Mouse (Mus musculus): Measurements from ENCODE around the gene Eif2b5. TPM values are rescaled to one million over a fixed set of nuclear protein-coding genes. Genes with fewer than 3 reads are reported as not detected.
"Not testable (repeated sequence)": the region's sequence is repeated elsewhere in the genome, so short reads cannot be mapped to it uniquely, and the experiment has no call there.

Gene Eif2b5
- polyA plus RNA-seq, 1 experiment from 2014 or later: 95.2 TPM

GRCm38 (mm10) chr16:20476857-20477256 is 21.8 kb upstream of the Eif2b5 start:
- H3K4me3 ChIP-seq (replicated peaks): no peak overlapping the region
- no peaks in the 10 kb centered on the region for H3K27me3 ChIP-seq
- 43% methylated on average over 1 of the region's 1 CpGs for WGBS
- no peaks in the 10 kb centered on the region for H3K36me3 ChIP-seq
- no peaks in the 10 kb centered on the region for H3K4me1 ChIP-seq
- H3K27ac ChIP-seq (replicated peaks): no peak overlapping the region
- ATAC-seq (ENCODE audit: insufficient number of reproducible peaks, low FRiP score, low TSS enrichment, low read depth): 0 out of 2 replicates have a peak, but pooled peaks have one; percentile 26
- H3K9me3 ChIP-seq (replicated peaks): no peaks in the 10 kb centered on the region
- H3K9ac ChIP-seq: no peak overlapping the region
- H3K4me2 ChIP-seq (replicated peaks): no peak overlapping the region

- Histone ChIP-seq H3K36me3 (no peaks in the 10 kb centered on the region), H3K4me2 (replicated peaks) (no peak overlapping the region), H3K9me3 (replicated peaks) (no peaks in the 10 kb centered on the region), H3K9ac (no peak overlapping the region), H3K4me1 (no peaks in the 10 kb centered on the region), H3K27me3 (no peaks in the 10 kb centered on the region), H3K4me3 (replicated peaks) (no peak overlapping the region), H3K27ac (replicated peaks) (peak overlapping the region; percentile 63; the same call in 1 of the 2 replicates)
- 43% methylated on average over 3 of the region's 3 CpGs for WGBS
- ATAC-seq (ENCODE audit: insufficient number of reproducible peaks, low FRiP score, low TSS enrichment, low read depth): no peak
Measured at GRCm38 (mm10) chr16:20477270-20477669, 21.3 kb upstream of the Eif2b5 start.

- Histone ChIP-seq H3K4me2 (replicated peaks) (no peak overlapping the region), H3K27me3 (no peaks in the 10 kb centered on the region), H3K9me3 (replicated peaks) (no peaks in the 10 kb centered on the region), H3K27ac (replicated peaks) (no peak overlapping the region), H3K4me1 (no peaks in the 10 kb centered on the region), H3K9ac (no peak overlapping the region), H3K4me3 (replicated peaks) (no peak overlapping the region), H3K36me3 (no peaks in the 10 kb centered on the region)
- ATAC-seq (ENCODE audit: insufficient number of reproducible peaks, low FRiP score, low TSS enrichment, low read depth): no peak
- 32% methylated on average over 2 of the region's 2 CpGs for WGBS
Measured at GRCm38 (mm10) chr16:20478504-20478903, 20.1 kb upstream of the Eif2b5 start.

- H3K4me3 ChIP-seq (replicated peaks); H3K4me1 ChIP-seq; H3K36me3 ChIP-seq; H3K27me3 ChIP-seq; H3K9ac ChIP-seq; ATAC-seq (ENCODE audit: insufficient number of reproducible peaks, low FRiP score, low TSS enrichment, low read depth); H3K27ac ChIP-seq (replicated peaks); H3K9me3 ChIP-seq (replicated peaks); H3K4me2 ChIP-seq (replicated peaks): not testable (repeated sequence)
- 90% methylated on average over 12 of the region's 12 CpGs for WGBS
Measured at GRCm38 (mm10) chr16:20479026-20479760, 19.4 kb upstream of the Eif2b5 start.

- Histone ChIP-seq H3K9ac (no peak overlapping the region), H3K4me3 (replicated peaks) (no peak overlapping the region), H3K27me3 (no peaks in the 10 kb centered on the region), H3K4me1 (no peaks in the 10 kb centered on the region), H3K4me2 (replicated peaks) (no peak overlapping the region), H3K27ac (replicated peaks) (no peak overlapping the region), H3K9me3 (replicated peaks) (no peaks in the 10 kb centered on the region), H3K36me3 (no peaks in the 10 kb centered on the region)
- ATAC-seq (ENCODE audit: insufficient number of reproducible peaks, low FRiP score, low TSS enrichment, low read depth): no peak
- 33% methylated on average over 3 of the region's 3 CpGs for WGBS
Measured at GRCm38 (mm10) chr16:20480115-20480514, 18.5 kb upstream of the Eif2b5 start.

- Histone ChIP-seq H3K9me3 (replicated peaks) (no peaks in the 10 kb centered on the region), H3K27ac (replicated peaks) (no peak overlapping the region), H3K36me3 (no peaks in the 10 kb centered on the region), H3K4me2 (replicated peaks) (no peak overlapping the region), H3K4me1 (no peaks in the 10 kb centered on the region), H3K27me3 (no peaks in the 10 kb centered on the region), H3K4me3 (replicated peaks) (no peak overlapping the region), H3K9ac (no peak overlapping the region)
- ATAC-seq (ENCODE audit: insufficient number of reproducible peaks, low FRiP score, low TSS enrichment, low read depth): no peak
- 35% methylated on average over 2 of the region's 2 CpGs for WGBS
Measured at GRCm38 (mm10) chr16:20481746-20482145, 16.9 kb upstream of the Eif2b5 start.

GRCm38 (mm10) chr16:20483716-20484115 is 14.9 kb upstream of the Eif2b5 start:
- not testable (repeated sequence) for H3K36me3 ChIP-seq; H3K9me3 ChIP-seq (replicated peaks); H3K9ac ChIP-seq; H3K4me2 ChIP-seq (replicated peaks); ATAC-seq (ENCODE audit: insufficient number of reproducible peaks, low FRiP score, low TSS enrichment, low read depth); H3K27ac ChIP-seq (replicated peaks); H3K4me3 ChIP-seq (replicated peaks); H3K27me3 ChIP-seq; H3K4me1 ChIP-seq
- 87% methylated on average over 7 of the region's 7 CpGs for WGBS

- no peak overlapping the region for H3K27ac ChIP-seq (replicated peaks)
- no peak overlapping the region for H3K4me2 ChIP-seq (replicated peaks)
- no peak for ATAC-seq (ENCODE audit: insufficient number of reproducible peaks, low FRiP score, low TSS enrichment, low read depth)
- H3K4me3 ChIP-seq (replicated peaks): no peak overlapping the region
- H3K9me3 ChIP-seq (replicated peaks): no peaks in the 10 kb centered on the region
- H3K36me3 ChIP-seq: no peaks in the 10 kb centered on the region
- no peaks in the 10 kb centered on the region for H3K4me1 ChIP-seq
- H3K9ac ChIP-seq: no peak overlapping the region
- H3K27me3 ChIP-seq: no peaks in the 10 kb centered on the region
- 48% methylated on average over 4 of the region's 4 CpGs for WGBS
Measured at GRCm38 (mm10) chr16:20485061-20485460, 13.6 kb upstream of the Eif2b5 start.

- no peak overlapping the region for H3K9ac ChIP-seq
- H3K36me3 ChIP-seq: no peaks in the 10 kb centered on the region
- H3K4me3 ChIP-seq (replicated peaks): no peak overlapping the region
- H3K27ac ChIP-seq (replicated peaks): no peak overlapping the region
- no peak overlapping the region for H3K4me2 ChIP-seq (replicated peaks)
- no peaks in the 10 kb centered on the region for H3K27me3 ChIP-seq
- no peak for ATAC-seq (ENCODE audit: insufficient number of reproducible peaks, low FRiP score, low TSS enrichment, low read depth)
- no peaks in the 10 kb centered on the region for H3K9me3 ChIP-seq (replicated peaks)
- WGBS: 59% methylated on average over 3 of the region's 3 CpGs
- H3K4me1 ChIP-seq: no peaks in the 10 kb centered on the region
Measured at GRCm38 (mm10) chr16:20486048-20486447, 12.6 kb upstream of the Eif2b5 start.

- no peak for ATAC-seq (ENCODE audit: insufficient number of reproducible peaks, low FRiP score, low TSS enrichment, low read depth)
- WGBS: 45% methylated on average over 1 of the region's 1 CpGs
- H3K9me3 ChIP-seq (replicated peaks): no peaks in the 10 kb centered on the region
- no peaks in the 10 kb centered on the region for H3K27me3 ChIP-seq
- H3K9ac ChIP-seq: no peak overlapping the region
- H3K36me3 ChIP-seq: no peaks in the 10 kb centered on the region
- H3K4me2 ChIP-seq (replicated peaks): no peak overlapping the region
- no peak overlapping the region for H3K4me3 ChIP-seq (replicated peaks)
- no peak overlapping the region for H3K27ac ChIP-seq (replicated peaks)
- no peaks in the 10 kb centered on the region for H3K4me1 ChIP-seq
Measured at GRCm38 (mm10) chr16:20488151-20488550, 10.5 kb upstream of the Eif2b5 start.

GRCm38 (mm10) chr16:20488751-20489150 is 9.9 kb upstream of the Eif2b5 start:
- H3K4me1 ChIP-seq; H3K27me3 ChIP-seq; H3K9me3 ChIP-seq (replicated peaks); H3K36me3 ChIP-seq; H3K4me2 ChIP-seq (replicated peaks); H3K9ac ChIP-seq; H3K4me3 ChIP-seq (replicated peaks); H3K27ac ChIP-seq (replicated peaks); ATAC-seq (ENCODE audit: insufficient number of reproducible peaks, low FRiP score, low TSS enrichment, low read depth): not testable (repeated sequence)
- 80% methylated on average over 9 of the region's 9 CpGs for WGBS

- WGBS: 81% methylated on average over 2 of the region's 2 CpGs
- no peak overlapping the region for H3K27ac ChIP-seq (replicated peaks)
- no peaks in the 10 kb centered on the region for H3K9me3 ChIP-seq (replicated peaks)
- H3K4me2 ChIP-seq (replicated peaks): no peak overlapping the region
- H3K27me3 ChIP-seq: no peaks in the 10 kb centered on the region
- H3K9ac ChIP-seq: no peak overlapping the region
- H3K4me1 ChIP-seq: no peaks in the 10 kb centered on the region
- H3K36me3 ChIP-seq: no peaks in the 10 kb centered on the region
- H3K4me3 ChIP-seq (replicated peaks): no peak overlapping the region
- no peak for ATAC-seq (ENCODE audit: insufficient number of reproducible peaks, low FRiP score, low TSS enrichment, low read depth)
Measured at GRCm38 (mm10) chr16:20489233-20489632, 9.4 kb upstream of the Eif2b5 start.

Data from embryonic facial prominence, embryonic 15.5 days (tissue).